Mouse (Mus musculus) hindbrain, embryonic 13.5 days (tissue): Measurements from ENCODE around the gene Kbtbd12. TPM values are rescaled to one million over a fixed set of nuclear protein-coding genes. Genes with fewer than 3 reads are reported as not detected.

ENCODE experiments used
- ATAC-seq: fragments of 200-750 bp; cut with Nextera tagmentation; 2 replicates; pipeline ENCODE4 v1.8.0; 2017; ENCODE audit warnings: moderate TSS enrichment; ENCODE audit not compliant: low FRiP score
- H3K27ac ChIP-seq: fragments of 300-500 bp; sonication (generic); 2 replicates; pipeline ENCODE4 v1.5.1; 2015; ENCODE audit warnings: inconsistent platforms, mild to moderate bottlenecking, moderate library complexity
- H3K27me3 ChIP-seq: fragments of 300-500 bp; sonication (generic); 2 replicates; pipeline ENCODE4 v1.6.1; 2015; ENCODE audit warnings: mild to moderate bottlenecking, inconsistent platforms
- H3K36me3 ChIP-seq: fragments of 300-500 bp; sonication (generic); 2 replicates; pipeline ENCODE4 v1.6.1; 2015; ENCODE audit warnings: mild to moderate bottlenecking, inconsistent platforms
- H3K4me1 ChIP-seq: fragments of 300-500 bp; sonication (generic); replicated peaks from 2 replicates; pipeline ENCODE4 v1.6.1; 2015; ENCODE audit warnings: inconsistent platforms
- H3K4me2 ChIP-seq: fragments of 300-500 bp; sonication (generic); 2 replicates; pipeline ENCODE4 v1.6.1; 2015; ENCODE audit warnings: inconsistent platforms, mild to moderate bottlenecking, moderate library complexity
- H3K4me3 ChIP-seq: fragments of 300-500 bp; sonication (generic); 2 replicates; pipeline ENCODE4 v1.5.1; 2015; ENCODE audit warnings: mild to moderate bottlenecking, inconsistent platforms
- H3K9ac ChIP-seq: fragments of 300-500 bp; sonication (generic); 2 replicates; pipeline ENCODE4 v1.6.1; 2015; ENCODE audit warnings: mild to moderate bottlenecking, inconsistent platforms
- H3K9me3 ChIP-seq: fragments of 300-500 bp; sonication (generic); 2 replicates; pipeline ENCODE4 v1.6.1; 2016; ENCODE audit warnings: inconsistent platforms
- WGBS: fragments of 180-500 bp; shearing (Covaris S2); methylation state at CpG from one replicate; pipeline ENCODE4 v1.1.7; 2015; 5-methylcytosine and 5-hydroxymethylcytosine counted together
- polyA plus RNA-seq: library from polyadenylated mRNA; unstranded; fragments of >200 nt; fragmentation: Nextera tagmentation; extraction: Ambion mirVana; gene quantifications from 2 replicates; pipeline ENCODE4 v1.2.1, GENCODE M21; 2015

The Kbtbd12 gene
- polyA plus RNA-seq, 1 experiment from 2014 or later: 0.26 TPM

- Histone ChIP-seq H3K27me3 (no peaks in the 10 kb centered on the region), H3K36me3 (no peaks in the 10 kb centered on the region), H3K27ac (no peak overlapping the region), H3K9me3 (no peaks in the 10 kb centered on the region), H3K4me1 (peaks cover 3% of the 10 kb centered on the region), H3K4me2 (no peak overlapping the region), H3K4me3 (no peak overlapping the region), H3K9ac (no peak overlapping the region)
- no peak for ATAC-seq
- WGBS: 73% methylated on average over 2 of the region's 2 CpGs
Observed at GRCm38 (mm10) chr6:88540093-88540755, 97.5 kb downstream of the Kbtbd12 start.

GRCm38 (mm10) chr6:88530306-88530705 lies 107.4 kb downstream of the Kbtbd12 start:
- no peak for ATAC-seq
- no peaks in the 10 kb centered on the region; the same call in 1 of the 2 replicates for H3K4me1 ChIP-seq
- H3K27ac ChIP-seq: no peak overlapping the region
- no peak overlapping the region for H3K4me3 ChIP-seq
- H3K27me3 ChIP-seq: no peaks in the 10 kb centered on the region
- no peak overlapping the region for H3K9ac ChIP-seq
- no peak overlapping the region for H3K4me2 ChIP-seq
- no peaks in the 10 kb centered on the region for H3K9me3 ChIP-seq
- no peaks in the 10 kb centered on the region for H3K36me3 ChIP-seq

- no peaks in the 10 kb centered on the region for H3K9me3 ChIP-seq
- no peaks in the 10 kb centered on the region for H3K36me3 ChIP-seq
- no peaks in the 10 kb centered on the region for H3K27me3 ChIP-seq
- H3K4me1 ChIP-seq: peaks cover 9% of the 10 kb centered on the region
- H3K27ac ChIP-seq: no peak overlapping the region
- H3K9ac ChIP-seq: no peak overlapping the region
- H3K4me2 ChIP-seq: no peak overlapping the region
- no peak for ATAC-seq
- WGBS: 88% methylated on average over 4 of the region's 4 CpGs
- H3K4me3 ChIP-seq: no peak overlapping the region
Observed at GRCm38 (mm10) chr6:88524056-88524455, 113.7 kb downstream of the Kbtbd12 start.

GRCm38 (mm10) chr6:88523451-88523850 lies 114.3 kb downstream of the Kbtbd12 start:
- Histone ChIP-seq H3K4me1 (peaks cover 9% of the 10 kb centered on the region), H3K4me3 (no peak overlapping the region), H3K36me3 (no peaks in the 10 kb centered on the region), H3K9me3 (no peaks in the 10 kb centered on the region), H3K4me2 (no peak overlapping the region), H3K27ac (no peak overlapping the region), H3K9ac (no peak overlapping the region), H3K27me3 (no peaks in the 10 kb centered on the region)
- WGBS: 93% methylated on average over 3 of the region's 3 CpGs
- ATAC-seq: no peak

GRCm38 (mm10) chr6:88523043-88523442 lies 114.7 kb downstream of the Kbtbd12 start:
- Histone ChIP-seq H3K4me1 (peaks cover 9% of the 10 kb centered on the region), H3K9me3 (no peaks in the 10 kb centered on the region), H3K9ac (no peak overlapping the region), H3K4me3 (no peak overlapping the region), H3K36me3 (no peaks in the 10 kb centered on the region), H3K4me2 (no peak overlapping the region), H3K27me3 (no peaks in the 10 kb centered on the region), H3K27ac (no peak overlapping the region)
- ATAC-seq: no peak
- 76% methylated on average over 3 of the region's 3 CpGs for WGBS

GRCm38 (mm10) chr6:88522606-88523005 lies 115.1 kb downstream of the Kbtbd12 start:
- 79% methylated on average over 3 of the region's 3 CpGs for WGBS
- Histone ChIP-seq H3K4me2 (no peak overlapping the region), H3K27me3 (no peaks in the 10 kb centered on the region), H3K9me3 (no peaks in the 10 kb centered on the region), H3K4me3 (no peak overlapping the region), H3K36me3 (no peaks in the 10 kb centered on the region), H3K9ac (no peak overlapping the region), H3K27ac (no peak overlapping the region), H3K4me1 (peaks cover 13% of the 10 kb centered on the region)
- ATAC-seq: no peak

- WGBS: 87% methylated on average over 7 of the region's 7 CpGs
Observed at GRCm38 (mm10) chr6:88521821-88522220, 115.9 kb downstream of the Kbtbd12 start.

GRCm38 (mm10) chr6:88518404-88519263 lies 119.1 kb downstream of the Kbtbd12 start, which contains the start of gene Sec61a1:
Gene Sec61a1 (minus strand): TSS chr6:88518905.
- H3K4me3 ChIP-seq: peak within 1 kb of the TSS; percentile 82
- H3K9ac ChIP-seq: peak within 1 kb of the TSS; percentile 91
- no peaks in the 10 kb centered on the region for H3K9me3 ChIP-seq
- peak within 1 kb of the TSS; percentile 93 for H3K27ac ChIP-seq
- under 1% methylated on average over 80 of the region's 80 CpGs for WGBS
- H3K36me3 ChIP-seq: peaks cover 26% of the 10 kb centered on the region
- H3K4me1 ChIP-seq: peaks cover 35% of the 10 kb centered on the region
- peak; percentile 98 for ATAC-seq
- H3K27me3 ChIP-seq: no peaks in the 10 kb centered on the region
- H3K4me2 ChIP-seq: peak within 1 kb of the TSS; percentile 72

More at GRCm38 (mm10) chr6:88521821-88522220, 115.9 kb downstream of the Kbtbd12 start:
- no peak overlapping the region for H3K27ac ChIP-seq
- no peaks in the 10 kb centered on the region for H3K36me3 ChIP-seq
- ATAC-seq: no peak
- H3K4me1 ChIP-seq: peaks cover 21% of the 10 kb centered on the region
- H3K9me3 ChIP-seq: no peaks in the 10 kb centered on the region
- H3K4me3 ChIP-seq: no peak overlapping the region
- H3K4me2 ChIP-seq: no peak overlapping the region
- no peak overlapping the region for H3K9ac ChIP-seq
- no peaks in the 10 kb centered on the region for H3K27me3 ChIP-seq

- H3K9me3 ChIP-seq: no peaks in the 10 kb centered on the region
- peak overlapping the region; percentile 91 for H3K27ac ChIP-seq
- H3K27me3 ChIP-seq: no peaks in the 10 kb centered on the region
- H3K9ac ChIP-seq: peak overlapping the region; percentile 91
- H3K4me2 ChIP-seq: peak overlapping the region; percentile 72
- ATAC-seq: no peak
- peaks cover 33% of the 10 kb centered on the region for H3K36me3 ChIP-seq
- H3K4me1 ChIP-seq: peaks cover 35% of the 10 kb centered on the region
- peak overlapping the region; percentile 82 for H3K4me3 ChIP-seq
- 18% methylated on average over 18 of the region's 18 CpGs for WGBS
Observed at GRCm38 (mm10) chr6:88517701-88518403, 119.9 kb downstream of the Kbtbd12 start.

- H3K36me3 ChIP-seq: peaks cover 44% of the 10 kb centered on the region
- no peak overlapping the region for H3K4me3 ChIP-seq
- 81% methylated on average over 5 of the region's 5 CpGs for WGBS
- H3K9me3 ChIP-seq: no peaks in the 10 kb centered on the region
- H3K27ac ChIP-seq: no peak overlapping the region
- H3K4me1 ChIP-seq: peaks cover 35% of the 10 kb centered on the region
- H3K4me2 ChIP-seq: peak overlapping the region; percentile 72
- ATAC-seq: no peak
- H3K9ac ChIP-seq: peak overlapping the region; percentile 91
- no peaks in the 10 kb centered on the region for H3K27me3 ChIP-seq
Observed at GRCm38 (mm10) chr6:88516667-88517066, 121.1 kb downstream of the Kbtbd12 start.

GRCm38 (mm10) chr6:88515971-88516370 lies 121.8 kb downstream of the Kbtbd12 start:
- Histone ChIP-seq H3K9ac (peak overlapping the region; percentile 3; the same call in 1 of the 2 replicates), H3K36me3 (peaks cover 51% of the 10 kb centered on the region), H3K9me3 (no peaks in the 10 kb centered on the region), H3K27me3 (no peaks in the 10 kb centered on the region), H3K27ac (no peak overlapping the region), H3K4me3 (no peak overlapping the region), H3K4me2 (no peak overlapping the region), H3K4me1 (peaks cover 35% of the 10 kb centered on the region)
- no peak for ATAC-seq
- WGBS: 83% methylated on average over 8 of the region's 8 CpGs

GRCm38 (mm10) chr6:88514546-88514945 lies 123.2 kb downstream of the Kbtbd12 start:
- Histone ChIP-seq H3K9ac (no peak overlapping the region), H3K27me3 (no peaks in the 10 kb centered on the region), H3K9me3 (no peaks in the 10 kb centered on the region), H3K27ac (no peak overlapping the region), H3K4me1 (peaks cover 30% of the 10 kb centered on the region), H3K4me2 (no peak overlapping the region), H3K36me3 (peaks cover 66% of the 10 kb centered on the region), H3K4me3 (no peak overlapping the region)
- no peak for ATAC-seq
- 87% methylated on average over 4 of the region's 4 CpGs for WGBS
